Mouse (Mus musculus) liver, adult 2 months (tissue): Measurements from ENCODE around the gene Akip1.

Experiments
- CTCF ChIP-seq: fragments of 200-500 bp; IDR thresholded peaks from 2 replicates; pipeline ENCODE4 v1.5.1; 2011; ENCODE audit warnings: low read depth, low read length, control low read depth
- POLR2A ChIP-seq: fragments of 200-500 bp; IDR thresholded peaks from 2 replicates; pipeline ENCODE4 v1.6.1; 2011; ENCODE audit warnings: low read length, control low read depth; ENCODE audit not compliant: insufficient read depth; ENCODE audit errors: extremely low read depth

- TF ChIP-seq POLR2A, result no peak
- TF ChIP-seq CTCF, result no peak
These were observed 769 bp upstream of the Akip1 start for GRCm38 (mm10) chr7:109702721-109703120.
